Mouse (Mus musculus) forebrain, embryonic 13.5 days (tissue): ENCODE results near the gene Vwf. TPM values are rescaled to one million over a fixed set of nuclear protein-coding genes. Genes with fewer than 3 reads are reported as not detected.

ENCODE experiments used
- ATAC-seq: fragments of 200-750 bp; cut with Nextera tagmentation; 2 replicates; pipeline ENCODE4 v1.8.0; 2017
- H3K27ac ChIP-seq: fragments of 300-500 bp; sonication (generic); 2 replicates; pipeline ENCODE4 v1.5.1; 2015; ENCODE audit warnings: inconsistent platforms, mild to moderate bottlenecking, moderate library complexity
- H3K27me3 ChIP-seq: fragments of 300-500 bp; sonication (generic); 2 replicates; pipeline ENCODE4 v1.6.1; 2015; ENCODE audit warnings: mild to moderate bottlenecking, inconsistent platforms
- H3K36me3 ChIP-seq: fragments of 300-500 bp; sonication (generic); 2 replicates; pipeline ENCODE4 v1.6.1; 2015; ENCODE audit warnings: mild to moderate bottlenecking, inconsistent platforms; ENCODE audit not compliant: poor library complexity, severe bottlenecking
- H3K4me1 ChIP-seq: fragments of 300-500 bp; sonication (generic); 2 replicates; pipeline ENCODE4 v1.6.1; 2015; ENCODE audit warnings: inconsistent platforms
- H3K4me2 ChIP-seq: fragments of 300-500 bp; sonication (generic); 2 replicates; pipeline ENCODE4 v1.6.1; 2015; ENCODE audit warnings: inconsistent platforms, mild to moderate bottlenecking, moderate library complexity
- H3K4me3 ChIP-seq: fragments of 300-500 bp; sonication (generic); 2 replicates; pipeline ENCODE4 v1.5.1; 2015; ENCODE audit warnings: mild to moderate bottlenecking, inconsistent platforms
- H3K9ac ChIP-seq: fragments of 300-500 bp; sonication (generic); 2 replicates; pipeline ENCODE4 v1.6.1; 2015; ENCODE audit warnings: mild to moderate bottlenecking, inconsistent platforms
- H3K9me3 ChIP-seq: fragments of 300-500 bp; sonication (generic); replicated peaks from 2 replicates; pipeline ENCODE4 v1.6.1; 2016; ENCODE audit warnings: inconsistent platforms
- WGBS: fragments of 180-500 bp; shearing (Covaris S2); methylation state at CpG from one replicate; pipeline ENCODE4 v1.1.7; 2015; 5-methylcytosine and 5-hydroxymethylcytosine counted together
- polyA plus RNA-seq: library from polyadenylated mRNA; unstranded; fragments of >200 nt; fragmentation: Nextera tagmentation; extraction: Ambion mirVana; gene quantifications from 2 replicates; pipeline ENCODE4 v1.2.1, GENCODE M21; 2015

The Vwf gene
- polyA plus RNA-seq, 1 experiment from 2014 or later: 7.7 TPM

DNA sequence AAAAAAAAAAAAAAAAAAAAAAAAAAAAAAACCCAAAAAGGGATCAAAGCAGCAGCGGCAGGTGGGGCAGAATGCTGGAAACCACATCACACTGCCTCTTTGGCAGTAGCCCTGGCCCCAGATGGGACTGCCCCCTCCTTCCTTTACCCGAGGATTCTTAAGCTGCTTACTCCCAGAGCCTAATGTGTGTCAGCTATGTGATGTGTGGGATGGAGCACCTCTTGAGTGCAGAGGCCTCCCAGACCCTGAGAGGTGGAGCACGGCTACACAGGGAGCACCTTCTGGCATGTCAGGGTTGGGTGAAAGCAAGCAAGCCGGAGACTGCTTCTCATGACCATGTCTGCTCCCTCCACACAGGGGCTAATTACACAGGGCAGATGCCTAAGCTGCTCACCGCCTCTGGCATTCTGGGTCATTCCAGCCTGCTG is 180.9 kb downstream of the Vwf start:
- H3K4me1 ChIP-seq: no peaks in the 10 kb centered on the region
- H3K4me3 ChIP-seq: no peak overlapping the region
- no peaks in the 10 kb centered on the region for H3K27me3 ChIP-seq
- no peak overlapping the region for H3K4me2 ChIP-seq
- H3K9ac ChIP-seq: no peak overlapping the region
- no peaks in the 10 kb centered on the region for H3K36me3 ChIP-seq
- no peak for ATAC-seq
- 49% methylated on average over 5 of the region's 5 CpGs for WGBS
- H3K9me3 ChIP-seq: no peaks in the 10 kb centered on the region
- H3K27ac ChIP-seq: no peak overlapping the region

DNA sequence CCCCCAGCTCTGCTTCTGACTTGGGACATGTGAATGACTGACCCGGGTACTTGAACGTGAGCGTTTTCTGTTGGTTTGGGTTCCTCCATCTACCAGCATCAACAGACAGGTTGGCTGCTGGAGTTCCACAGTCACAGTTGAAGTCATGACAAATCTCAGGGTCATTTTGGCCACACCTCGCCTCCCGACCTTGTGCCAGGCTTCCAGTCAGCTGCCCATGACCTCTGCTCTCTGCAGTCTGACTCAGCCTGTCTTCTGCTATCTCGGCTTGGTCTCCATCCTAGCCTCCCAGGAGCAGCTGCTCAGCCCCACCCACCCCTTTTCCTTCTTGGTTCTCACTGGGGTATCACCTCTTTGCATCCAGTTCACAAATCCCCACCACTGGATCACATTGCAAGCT is 182.9 kb downstream of the Vwf start:
- Histone ChIP-seq H3K27me3 (no peaks in the 10 kb centered on the region), H3K4me1 (no peaks in the 10 kb centered on the region), H3K36me3 (no peaks in the 10 kb centered on the region), H3K9ac (no peak overlapping the region), H3K27ac (no peak overlapping the region), H3K4me2 (no peak overlapping the region), H3K4me3 (no peak overlapping the region), H3K9me3 (no peaks in the 10 kb centered on the region)
- 87% methylated on average over 6 of the region's 6 CpGs for WGBS
- no peak for ATAC-seq

DNA sequence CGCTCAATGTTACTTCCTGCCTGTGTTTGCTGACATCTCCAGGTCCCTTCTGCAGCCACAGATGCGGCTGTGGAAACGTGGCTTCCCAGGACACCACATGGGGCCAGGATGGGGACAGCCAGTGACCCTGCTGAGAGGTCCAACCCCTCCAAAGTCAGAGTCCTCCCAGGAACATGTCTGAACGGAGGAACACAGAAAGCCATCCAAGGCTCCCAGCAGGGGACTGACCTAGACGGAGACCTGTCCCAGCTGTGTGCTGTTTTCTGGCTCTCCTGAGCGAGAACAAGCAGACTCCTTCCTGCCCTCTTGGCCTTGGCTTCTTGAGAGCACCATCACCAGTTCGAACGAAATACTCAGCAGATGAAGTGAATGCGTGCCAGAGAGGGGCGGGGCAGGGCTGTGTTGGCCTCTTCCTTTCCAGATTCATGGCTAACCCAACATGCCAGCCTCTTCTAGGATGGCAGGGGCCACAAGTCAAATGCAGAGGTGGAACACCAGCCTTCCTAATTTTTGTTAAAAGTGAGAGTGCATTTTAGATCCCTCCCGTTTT is 183.5 kb downstream of the Vwf start:
- 73% methylated on average over 11 of the region's 11 CpGs for WGBS
- no peak for ATAC-seq
- no peak overlapping the region for H3K9ac ChIP-seq
- no peaks in the 10 kb centered on the region for H3K27me3 ChIP-seq
- no peaks in the 10 kb centered on the region for H3K9me3 ChIP-seq
- H3K36me3 ChIP-seq: no peaks in the 10 kb centered on the region
- no peak overlapping the region for H3K4me3 ChIP-seq
- H3K27ac ChIP-seq: no peak overlapping the region
- H3K4me1 ChIP-seq: no peaks in the 10 kb centered on the region
- H3K4me2 ChIP-seq: no peak overlapping the region

Other genes starting within 250 kb of the Vwf start
- 10.2 and 12.3 TPM in 2 replicates for gene Ltbr, start 232.9 kb upstream of the Vwf start, polyA plus RNA-seq
- 0.13 and 0.26 TPM in 2 replicates for gene Scnn1a, start 226.1 kb upstream of the Vwf start, polyA plus RNA-seq
- 12.8 and 13.8 TPM in 2 replicates for gene Tnfrsf1a, start 197.4 kb upstream of the Vwf start, polyA plus RNA-seq
- 0.08 and 0.09 TPM in 2 replicates for gene Plekhg6, start 166.0 kb upstream of the Vwf start, polyA plus RNA-seq
- 48.3 and 52.3 TPM in 2 replicates for gene Cd9, start 52.0 kb upstream of the Vwf start, polyA plus RNA-seq
- 0.19 TPM in 1 of 2 replicates, not detected in the other for gene Ano2, start 143.6 kb downstream of the Vwf start, polyA plus RNA-seq